Mouse (Mus musculus) ES-E14 (cell line): ENCODE data around the gene Kpna1. TPM values are rescaled to one million over a fixed set of nuclear protein-coding genes. Genes with fewer than 3 reads are reported as not detected.

Source experiments
- DNase-seq: peaks from one replicate; pipeline ENCODE4 v3.0.0-alpha.2; 2013; ENCODE audit warnings: low read depth, low spot score
- H3K27ac ChIP-seq: 2 replicates; pipeline ENCODE4 v1.5.1; 2012; ENCODE audit warnings: low read depth, mild to moderate bottlenecking, low read length, moderate library complexity, mixed read lengths; ENCODE audit not compliant: poor library complexity, insufficient read depth, severe bottlenecking
- H3K36me3 ChIP-seq: 2 replicates; pipeline ENCODE4 v1.6.1; 2012; ENCODE audit warnings: mild to moderate bottlenecking, low read length, moderate library complexity, mixed read lengths; ENCODE audit not compliant: control insufficient read depth, poor library complexity, insufficient read depth, severe bottlenecking
- H3K4me1 ChIP-seq, 2 experiments: fragments of 150-350 bp in 1 of 2; sonication (generic) in 1 of 2; 2 replicates each; pipeline ENCODE4 v1.6.1; 2012; ENCODE audit warnings: low read length in 2 of 2, mild to moderate bottlenecking in 1 of 2, mixed read lengths in 1 of 2; ENCODE audit not compliant: control insufficient read depth in 2 of 2, insufficient read depth in 2 of 2, poor library complexity in 1 of 2
- H3K4me3 ChIP-seq, 2 experiments: fragments of 150-350 bp in 1 of 2; sonication (generic) in 1 of 2; 2 replicates each; pipeline ENCODE4 v1.5.1; 2012; ENCODE audit warnings: low read length in 2 of 2, low read depth in 1 of 2, mild to moderate bottlenecking in 1 of 2, mixed read lengths in 1 of 2; ENCODE audit not compliant: insufficient read depth in 1 of 2, poor library complexity in 1 of 2, severe bottlenecking in 1 of 2
- H3K9ac ChIP-seq: 2 replicates; pipeline ENCODE4 v1.6.1; 2012; ENCODE audit warnings: low read depth, mild to moderate bottlenecking, low read length, mixed read lengths; ENCODE audit not compliant: poor library complexity, insufficient read depth, severe bottlenecking
- H3K9me3 ChIP-seq: fragments of 150-350 bp; sonication (generic); 2 replicates; pipeline ENCODE4 v1.6.1; 2012; ENCODE audit warnings: low read depth, mild to moderate bottlenecking, low read length; ENCODE audit not compliant: control insufficient read depth, insufficient read depth
- CHD2 ChIP-seq: IDR thresholded peaks from 2 replicates; pipeline ENCODE4 v1.6.1; 2014; ENCODE audit warnings: mild to moderate bottlenecking, low read depth, low read length, inconsistent platforms
- HCFC1 ChIP-seq: IDR thresholded peaks from 2 replicates; pipeline ENCODE4 v1.6.1; 2012; ENCODE audit warnings: low read length, inconsistent platforms, borderline replicate concordance; ENCODE audit not compliant: insufficient read depth
- MAFK ChIP-seq: IDR thresholded peaks from 2 replicates; pipeline ENCODE4 v1.6.1; 2014; ENCODE audit warnings: mild to moderate bottlenecking, low read depth, low read length, inconsistent platforms; ENCODE audit not compliant: insufficient read depth
- ZC3H11A ChIP-seq: IDR thresholded peaks from 2 replicates; pipeline ENCODE4 v1.6.1; 2012; ENCODE audit warnings: low read depth, mild to moderate bottlenecking, inconsistent platforms, low read length, borderline replicate concordance
- ZNF384 ChIP-seq: IDR thresholded peaks from 2 replicates; pipeline ENCODE4 v1.6.1; 2012; ENCODE audit warnings: low read depth, low read length, inconsistent platforms
- in situ Hi-C, 2 experiments: fragments of 600-800 bp; cut with MboI; formaldehyde crosslinking; loops; one replicate each; pipeline ENCODE4 v1.15.1; 2025; ENCODE audit warnings: low sequenced_read_pairs in 2 of 2, inconsistent platforms in 1 of 2; ENCODE audit not compliant: unreplicated experiment in 2 of 2
- total RNA-seq: library from RNA; depleted of rRNA; stranded (reverse); fragments of 300-350 nt; gene quantifications from 2 replicates; pipeline ENCODE4 v1.2.3, GENCODE M21; 2012; rRNA removed

Kpna1 gene
- total RNA-seq, 1 experiment, result 43.0 TPM

DNA sequence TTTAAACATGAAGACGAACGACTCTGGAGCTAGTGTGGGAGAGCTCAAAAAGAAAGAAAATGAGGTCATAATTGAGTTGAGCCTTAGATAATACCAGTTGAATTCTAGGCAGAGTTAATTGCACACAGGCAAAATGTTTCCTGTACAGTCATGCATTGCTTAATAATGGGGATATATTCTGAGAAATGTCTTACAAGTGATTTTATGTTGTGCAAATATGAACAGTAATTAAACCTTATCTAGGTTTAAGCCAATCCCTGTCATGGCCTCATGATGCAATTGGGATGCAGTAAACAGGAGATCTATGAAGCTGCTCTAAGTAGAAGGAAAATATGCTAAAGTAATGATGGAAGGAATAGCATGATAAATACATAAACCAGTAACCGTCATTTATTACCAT is 96.2 kb downstream of the Kpna1 start:
- DNase-seq, result no peak
- TF ChIP-seq ZC3H11A (no peak), HCFC1 (no peak), MAFK (no peak), CHD2 (no peak), ZNF384 (no peak)
- Histone ChIP-seq H3K36me3 (peaks cover 4% of the 10 kb centered on the region), H3K27ac (no peak overlapping the region), H3K4me1 (peaks cover 0 to 3% of the 10 kb centered on the region in 2 experiments; a peak in 1 of 4 replicates), H3K9ac (no peak overlapping the region; the same call in 1 of the 2 replicates), H3K9me3 (no peaks in the 10 kb centered on the region), H3K4me3 (no peak overlapping the region)
- in situ Hi-C loops, result no loop called here

DNA sequence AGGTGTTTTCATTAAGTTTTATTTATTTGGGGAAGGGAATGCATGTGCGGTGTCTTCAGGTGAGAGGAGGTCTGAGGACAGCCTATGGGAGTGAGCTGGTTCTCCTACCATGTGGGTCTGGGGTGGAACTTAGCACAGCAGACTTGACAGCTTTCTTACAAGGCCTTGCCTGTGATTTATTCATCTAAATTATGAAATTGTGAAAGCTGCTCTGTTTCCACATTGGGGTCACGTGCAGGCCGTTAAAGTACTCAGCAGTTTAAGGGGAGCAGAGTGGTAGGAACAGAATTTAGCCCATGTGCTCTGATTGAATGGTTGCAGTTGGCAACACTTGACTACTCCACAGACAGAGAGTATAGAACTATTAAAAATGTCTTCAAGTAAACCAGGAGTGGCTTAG is 101.4 kb downstream of the Kpna1 start:
- in situ Hi-C loops, result no loop called here
- no peak for DNase-seq

More for the DNA sequence above, 101.4 kb downstream of the Kpna1 start:
- H3K27ac ChIP-seq, result no peak overlapping the region
- no peaks in the 10 kb centered on the region for H3K9me3 ChIP-seq
- no peak overlapping the region for H3K4me3 ChIP-seq
- no peak overlapping the region for H3K9ac ChIP-seq
- H3K36me3 ChIP-seq, result peaks cover 16% of the 10 kb centered on the region
- peaks cover 0 to 6% of the 10 kb centered on the region in 2 experiments; a peak in 1 of 4 replicates for H3K4me1 ChIP-seq
- no peak for TF ChIP-seq ZC3H11A

Other genes starting within 250 kb of the Kpna1 start
- gene Dirc2, start 209.4 kb upstream of the Kpna1 start, total RNA-seq, result 30.4 and 53.5 TPM in 2 replicates
- 71.9 and 73.5 TPM in 2 replicates for gene Hspbap1, start 208.4 kb upstream of the Kpna1 start, total RNA-seq
- 2.5 and 4.6 TPM in 2 replicates for gene Parp14, start 107.2 kb upstream of the Kpna1 start, total RNA-seq
- gene Parp9, start 40.3 kb upstream of the Kpna1 start, total RNA-seq, result 4.8 and 7.3 TPM in 2 replicates
- gene Dtx3l, start 39.6 kb upstream of the Kpna1 start, total RNA-seq, result 3.2 and 3.8 TPM in 2 replicates
- 3.3 and 4.2 TPM in 2 replicates for gene Wdr5b, start 62.4 kb downstream of the Kpna1 start, total RNA-seq
- 153 and 243 TPM in 2 replicates for gene Fam162a, start 92.8 kb downstream of the Kpna1 start, total RNA-seq
- gene Ccdc58, start 92.9 kb downstream of the Kpna1 start, total RNA-seq, result 160 and 185 TPM in 2 replicates
- not detected in 2 replicates for gene Csta1, start 152.5 kb downstream of the Kpna1 start, total RNA-seq
- not detected in 2 replicates for gene Stfa2l1, start 178.1 kb downstream of the Kpna1 start, total RNA-seq
- not detected in 2 replicates for gene Gm5483, start 205.5 kb downstream of the Kpna1 start, total RNA-seq
- gene Gm5416, start 231.7 kb downstream of the Kpna1 start, total RNA-seq, result not detected in 2 replicates
- not detected in 2 replicates for gene 2010005H15Rik, start 242.7 kb downstream of the Kpna1 start, total RNA-seq